Mouse (Mus musculus): ENCODE results near the gene Tcf3. TPM values are rescaled to one million over a fixed set of nuclear protein-coding genes. Genes with fewer than 3 reads are reported as not detected.
A peak's percentile ranks its signal among the peaks of the same experiment; 100 is the strongest.

The Tcf3 gene
- total RNA-seq, 2 experiments from 2014 or later, result 33.8 to 48.4 TPM

DNA sequence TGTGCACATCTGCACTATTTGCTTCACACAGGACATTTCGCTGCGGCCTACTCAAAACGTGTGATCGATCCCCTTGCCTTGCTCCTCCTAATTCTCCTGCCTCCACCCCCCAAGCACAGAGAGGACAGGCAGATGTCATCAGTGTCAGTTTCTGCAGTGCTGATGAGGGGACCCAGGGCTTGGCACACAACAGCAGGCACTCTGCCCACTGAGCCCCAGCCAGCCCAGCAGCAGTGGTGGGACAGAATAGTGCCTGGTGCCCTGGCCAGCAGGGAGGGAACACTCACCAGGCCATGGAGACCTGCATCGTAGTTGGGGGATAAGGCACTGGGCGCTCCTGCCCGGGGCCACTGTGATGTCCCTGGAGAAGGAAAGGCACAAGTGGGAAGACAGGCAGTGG is 17.9 kb downstream of the Tcf3 start:
- ATAC-seq (replicated peaks; ENCODE audit: poor library complexity, severe bottlenecking), result no peak

DNA sequence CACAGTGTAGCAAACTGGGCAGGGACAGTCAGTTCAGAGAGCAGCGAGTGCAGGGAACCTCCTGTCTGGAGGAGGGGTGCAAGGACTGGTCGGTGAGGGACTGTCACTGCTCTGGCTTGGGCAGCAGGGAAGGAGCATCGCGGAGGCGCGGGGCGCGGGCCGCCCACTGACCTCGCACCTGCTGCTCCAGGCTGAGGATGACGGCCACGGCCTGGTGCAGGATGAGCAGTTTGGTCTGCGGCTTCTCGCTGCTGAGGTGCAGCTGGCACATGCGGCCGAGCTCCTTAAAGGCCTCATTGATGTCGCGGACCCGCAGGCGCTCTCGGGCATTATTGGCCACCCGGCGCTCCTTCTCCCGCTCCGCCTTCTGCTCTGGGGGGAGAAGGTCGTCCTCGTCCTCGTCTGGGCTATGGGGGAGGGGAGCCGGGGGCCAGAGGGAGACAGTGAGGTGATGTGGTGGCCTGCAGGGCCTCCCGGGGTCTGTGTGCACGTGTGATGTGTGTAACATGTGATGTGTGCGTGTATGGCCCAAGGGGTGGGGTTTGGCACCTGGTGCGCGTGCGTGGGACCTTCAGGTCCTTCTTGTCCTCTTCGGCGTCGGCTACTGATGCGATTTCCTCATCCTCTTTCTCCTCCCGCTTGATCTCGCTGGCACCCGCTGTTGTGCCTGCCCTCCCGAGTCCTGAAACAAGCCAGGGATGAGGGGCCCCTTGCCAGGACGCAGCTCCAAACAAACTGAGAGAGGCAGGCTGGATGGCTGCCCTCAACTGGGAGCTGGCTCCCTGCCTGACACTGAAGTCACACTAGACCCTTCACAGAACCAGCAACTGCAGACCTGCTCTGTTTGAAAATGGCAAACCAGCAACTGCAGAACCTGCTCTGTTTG is 20.5 kb downstream of the Tcf3 start:
- no peak for ATAC-seq (replicated peaks; ENCODE audit: poor library complexity, severe bottlenecking)

DNA sequence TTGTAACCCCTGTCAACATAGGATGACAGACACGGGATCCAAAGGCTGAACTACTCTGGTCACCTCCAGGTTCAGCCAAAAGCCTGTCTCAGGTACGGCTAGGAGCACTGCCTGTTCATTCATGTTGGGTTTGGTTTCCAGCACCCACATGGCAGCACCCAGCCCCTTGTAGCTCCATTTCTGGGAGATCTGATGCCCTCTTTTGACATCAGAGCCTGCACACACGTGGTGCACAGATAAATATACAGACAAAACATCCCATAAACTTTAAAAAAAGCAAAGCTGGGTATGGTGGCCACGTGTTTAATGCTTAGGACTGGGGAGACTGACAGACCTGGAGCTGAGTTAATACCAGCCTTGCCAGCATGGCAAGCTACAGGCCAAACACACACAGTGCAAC is 25.5 kb downstream of the Tcf3 start:
- no peak for ATAC-seq (replicated peaks; ENCODE audit: poor library complexity, severe bottlenecking)

DNA sequence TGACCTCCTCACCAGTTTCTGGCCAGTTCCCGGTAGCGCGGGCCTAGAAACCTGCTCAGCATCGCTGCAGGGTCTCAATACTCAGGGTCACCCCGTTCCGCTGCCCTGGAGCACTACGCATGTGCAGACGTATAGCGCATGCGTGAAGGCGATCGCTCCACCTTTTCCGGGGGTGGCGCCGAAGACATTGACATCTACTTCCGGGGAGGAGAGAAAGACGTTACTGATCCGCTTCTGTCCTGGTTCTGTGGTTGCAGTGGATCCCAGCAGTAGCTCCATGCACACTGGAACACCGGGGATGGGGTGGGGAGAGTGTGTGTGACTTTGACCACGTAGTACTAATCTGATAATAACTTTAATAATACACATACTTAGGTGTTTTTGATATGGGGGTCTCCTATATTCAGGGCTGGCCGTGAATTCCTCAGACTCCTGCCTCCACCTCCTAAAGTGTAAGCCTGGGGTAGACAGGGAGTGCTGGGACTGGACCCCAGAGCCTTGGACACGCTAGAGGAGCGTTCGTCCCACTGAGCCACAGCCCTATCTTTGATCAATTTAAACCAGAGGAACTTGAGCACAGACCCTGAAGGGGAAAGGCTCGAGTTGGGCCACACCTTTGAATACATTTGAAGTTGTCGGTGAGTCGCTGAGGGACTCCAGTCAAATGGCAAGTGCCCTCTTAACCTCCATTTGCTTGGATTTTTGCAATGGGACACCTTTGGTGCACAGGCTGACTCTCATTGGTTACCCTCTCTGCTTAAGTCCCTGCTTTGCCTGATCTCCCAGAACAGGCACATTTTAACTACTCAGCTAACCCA is 26.6 kb downstream of the Tcf3 start, which contains the start of gene Uqcr11:
TSS of gene Uqcr11 (minus strand) at position 147 of the 818 bp plus-strand sequence.
- ATAC-seq (replicated peaks; ENCODE audit: poor library complexity, severe bottlenecking), result peak; percentile 75

DNA sequence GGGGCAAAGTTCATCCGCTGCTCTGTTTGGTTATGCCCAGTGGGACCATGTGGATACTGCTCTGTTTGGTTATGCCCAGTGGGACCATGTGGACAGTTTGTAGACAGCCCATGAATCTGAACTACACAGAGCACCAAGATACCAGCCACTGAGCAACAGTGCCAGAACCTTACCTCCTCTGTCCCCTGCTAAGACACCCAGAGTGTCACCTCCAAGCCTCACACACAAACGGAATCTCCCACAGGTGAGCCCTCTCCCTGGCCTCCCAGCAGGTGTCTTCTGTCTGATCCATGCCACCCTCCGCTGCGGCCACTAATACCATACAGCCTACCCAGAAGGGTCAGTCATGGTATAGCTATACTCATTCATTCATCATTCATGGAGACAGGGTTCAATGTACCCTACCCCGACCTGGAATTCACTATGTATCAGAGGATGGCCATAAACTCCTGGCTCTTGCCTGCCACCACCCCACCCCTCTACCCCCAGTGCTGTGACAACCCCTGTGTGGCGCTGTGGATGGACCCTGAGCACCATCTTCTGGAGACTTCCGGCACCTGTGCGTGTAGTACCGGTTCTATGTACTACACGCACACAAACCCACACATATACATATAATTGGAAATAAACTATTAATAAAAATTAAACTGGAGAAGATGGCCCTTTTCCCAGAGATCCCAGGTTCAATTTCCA is 27.8 kb downstream of the Tcf3 start:
- no peak for ATAC-seq (replicated peaks; ENCODE audit: poor library complexity, severe bottlenecking)

DNA sequence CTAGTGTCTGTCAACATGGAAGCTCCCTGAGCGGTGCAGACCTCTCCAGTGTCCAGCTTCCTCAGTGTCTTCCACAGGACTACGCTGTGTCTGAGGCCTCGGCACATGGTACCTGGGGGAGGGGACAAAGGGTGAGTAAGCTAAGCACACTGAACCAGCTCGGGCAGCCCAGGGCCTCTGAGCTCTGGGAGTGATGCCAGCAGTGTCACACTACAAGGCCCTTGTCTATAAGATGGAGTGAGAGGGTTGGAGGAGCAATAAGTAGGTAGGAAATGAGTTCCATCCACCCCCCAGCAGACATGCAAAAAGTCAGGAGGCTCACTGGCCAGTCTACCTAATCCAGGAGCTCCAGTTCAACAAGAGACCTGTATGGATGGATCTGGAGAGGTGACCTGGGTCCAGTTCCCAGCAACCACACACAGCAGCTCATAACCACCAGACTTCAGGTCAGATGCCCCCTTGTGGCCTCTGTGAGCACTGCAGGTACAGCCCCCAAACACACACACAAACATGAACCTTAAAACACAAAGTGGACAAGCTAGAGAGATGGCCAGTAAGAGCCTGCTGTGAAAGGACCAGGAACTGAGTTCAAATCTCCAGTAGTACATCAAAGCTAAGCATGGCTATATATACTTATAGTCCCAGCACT is 30.3 kb downstream of the Tcf3 start:
- ATAC-seq (replicated peaks; ENCODE audit: poor library complexity, severe bottlenecking), result no peak

DNA sequence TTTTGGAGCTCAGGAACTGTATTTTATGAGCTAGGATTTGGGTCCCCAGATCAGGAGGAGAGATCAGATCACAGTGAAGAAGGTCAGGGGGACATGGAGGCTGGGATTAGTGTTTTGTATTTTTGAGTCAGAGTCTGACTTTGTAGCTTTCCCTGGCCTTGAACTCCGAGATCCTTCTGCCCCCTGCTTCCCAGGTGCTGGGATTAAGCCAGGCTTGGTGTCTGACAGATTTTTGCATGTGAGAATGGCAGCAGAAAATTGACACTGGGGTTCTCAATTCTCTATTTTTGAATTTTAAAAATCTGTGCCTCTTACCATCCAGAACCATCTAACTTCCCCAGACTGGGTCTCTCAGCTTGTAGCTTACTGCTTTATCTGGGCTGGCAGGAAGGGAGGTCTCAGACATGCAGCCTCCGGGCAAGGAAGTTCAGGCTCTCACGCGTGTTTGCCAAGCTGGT is 32.7 kb downstream of the Tcf3 start:
- no peak for ATAC-seq (replicated peaks; ENCODE audit: poor library complexity, severe bottlenecking)

DNA sequence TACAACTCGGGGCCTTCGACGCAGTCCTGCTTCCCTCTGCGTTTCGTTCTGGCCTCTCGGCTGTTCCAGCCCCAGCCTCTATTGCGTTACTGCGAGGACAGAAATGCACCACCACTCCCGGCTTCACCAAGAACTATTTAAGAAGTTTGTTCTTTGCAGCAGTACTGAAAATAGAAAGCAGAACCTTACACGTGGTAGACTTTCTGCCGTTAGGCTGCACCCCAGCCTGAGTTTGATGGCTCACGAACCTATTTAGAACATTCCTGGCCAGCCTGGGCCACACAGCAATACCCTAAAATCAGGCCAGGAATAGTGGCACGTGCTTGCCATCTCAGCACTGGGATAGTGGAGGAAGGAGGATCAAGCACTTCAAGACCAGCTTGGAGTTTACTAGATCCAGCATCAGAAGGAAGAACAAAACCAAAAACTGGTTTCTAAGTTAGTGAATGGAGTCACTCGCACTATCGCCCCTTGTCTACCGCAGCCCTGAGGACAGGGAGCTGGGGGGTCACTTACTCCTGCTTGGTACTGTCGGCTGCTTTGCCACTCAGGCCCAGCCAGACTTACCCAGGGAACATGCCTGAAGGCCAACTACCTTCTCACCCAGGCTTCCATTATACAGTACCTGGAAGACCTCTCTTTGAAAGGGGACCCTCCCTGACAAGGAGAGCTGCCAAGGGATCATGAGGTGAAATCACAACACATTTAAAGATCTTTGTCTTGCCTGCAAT is 33.3 kb downstream of the Tcf3 start:
- peak; percentile 14 for ATAC-seq (replicated peaks; ENCODE audit: poor library complexity, severe bottlenecking)

DNA sequence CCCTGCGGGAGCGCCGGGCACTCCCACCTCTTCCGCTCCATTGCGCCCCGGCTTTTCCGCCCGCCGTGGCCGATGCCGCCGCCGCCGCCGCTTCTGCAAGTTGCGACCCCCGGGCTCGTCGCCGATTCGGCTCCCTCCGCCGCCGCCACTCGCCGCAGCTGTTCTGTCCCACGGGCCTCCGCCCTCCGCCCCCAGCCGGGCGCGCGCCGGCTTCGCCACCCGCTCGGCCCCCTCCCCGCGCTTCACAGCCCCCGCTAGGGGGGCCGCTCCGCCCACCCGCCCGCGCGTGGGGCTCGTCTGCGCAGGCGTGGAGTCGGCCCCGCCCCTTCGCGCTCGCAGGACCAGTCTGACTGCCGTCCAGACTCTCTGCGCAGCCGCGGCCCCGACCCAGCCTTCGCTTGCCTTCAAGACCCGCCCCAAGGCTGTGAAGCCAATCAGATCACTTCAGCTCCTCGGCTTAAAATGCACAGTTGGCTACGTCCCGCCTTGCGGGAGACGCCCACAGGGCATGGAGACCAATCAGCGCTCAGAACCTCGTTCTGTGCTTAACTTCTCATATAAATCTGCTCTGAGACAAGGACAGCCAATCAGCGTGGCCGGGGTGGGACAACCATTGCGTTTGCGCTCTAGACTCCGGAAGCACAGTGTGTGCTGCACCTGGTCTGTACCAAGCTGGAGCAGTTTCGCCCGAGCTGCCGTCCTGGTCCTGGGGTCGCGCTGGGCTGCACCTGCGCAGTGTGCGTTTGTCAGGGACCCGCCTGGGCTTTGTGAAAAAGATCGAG is 34.1 kb downstream of the Tcf3 start, which contains the start of gene Mbd3:
TSS of gene Mbd3 (minus strand) at position 360 of the 782 bp plus-strand sequence.
- peak; percentile 80 for ATAC-seq (replicated peaks; ENCODE audit: poor library complexity, severe bottlenecking)

DNA sequence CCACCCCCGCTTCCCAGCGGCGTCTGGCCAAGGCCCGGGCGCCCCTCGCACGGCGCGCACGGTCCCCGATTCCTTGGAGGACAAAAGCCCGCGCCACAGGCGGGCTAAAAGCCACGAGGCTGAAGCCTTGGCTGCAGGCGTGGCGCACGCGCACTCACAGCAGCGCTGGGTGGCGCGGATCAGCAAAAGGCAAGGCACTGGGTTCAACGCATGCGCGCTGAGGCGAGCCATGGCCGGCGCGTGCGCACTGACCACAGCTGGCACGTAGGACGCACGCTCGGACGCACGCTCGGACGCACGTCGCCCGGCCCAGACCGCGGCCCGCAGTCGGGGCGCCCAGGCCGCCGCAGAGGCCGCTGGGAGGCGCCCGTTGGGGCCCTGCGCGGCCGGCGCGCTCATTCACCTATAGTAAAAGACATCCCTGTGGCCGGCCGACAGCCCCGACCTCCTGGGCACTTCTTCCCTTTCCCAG is 34.7 kb downstream of the Tcf3 start:
- ATAC-seq (replicated peaks; ENCODE audit: poor library complexity, severe bottlenecking), result peak; percentile 42

DNA sequence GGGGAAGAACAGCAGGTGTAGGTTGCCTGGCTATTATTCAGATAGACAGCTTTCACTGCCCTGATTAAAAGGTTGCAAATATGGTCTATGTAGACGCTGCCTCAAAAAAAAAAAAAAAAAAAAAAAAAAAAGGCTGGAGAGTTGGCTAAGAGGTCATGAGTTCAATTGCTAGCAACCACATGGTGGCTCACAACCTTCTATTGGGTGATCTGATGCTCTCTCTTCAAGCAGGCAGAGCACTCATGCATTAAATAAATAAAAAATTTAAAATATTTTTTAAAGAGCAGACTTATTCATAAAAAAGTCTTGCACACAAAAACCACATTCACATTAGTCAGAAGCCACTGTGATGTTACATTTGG is 35.3 kb downstream of the Tcf3 start:
- no peak for ATAC-seq (replicated peaks; ENCODE audit: poor library complexity, severe bottlenecking)

DNA sequence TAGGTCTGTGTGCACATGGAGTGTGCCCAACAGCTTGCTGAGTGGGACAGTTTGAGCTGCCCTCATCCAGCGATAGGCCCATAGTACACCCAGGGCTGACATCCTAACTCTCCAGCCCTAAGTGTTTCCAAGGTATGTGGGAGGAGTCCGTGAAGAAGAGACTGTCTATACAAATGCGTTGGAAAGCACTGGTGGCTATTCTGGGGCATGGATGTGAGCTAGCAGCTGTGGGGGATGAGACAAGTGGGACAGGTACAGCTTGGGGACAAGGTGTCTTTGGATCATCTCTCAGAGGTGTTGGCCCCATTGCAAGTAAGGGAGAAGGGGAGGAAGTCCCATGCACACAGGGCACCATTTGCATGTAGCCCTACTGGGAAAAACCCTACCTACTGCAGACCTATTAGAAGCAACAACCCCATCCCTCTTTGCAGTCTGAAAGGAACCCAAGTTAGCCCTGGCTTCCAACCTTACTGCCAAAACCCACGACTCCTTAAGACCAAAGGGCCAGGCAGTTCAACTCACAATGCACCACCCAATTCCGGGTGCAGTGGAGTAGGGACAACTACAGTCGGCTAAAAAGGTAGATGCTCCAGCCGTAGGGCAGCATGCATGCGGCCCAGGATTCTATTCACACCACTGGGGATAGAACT is 35.8 kb downstream of the Tcf3 start:
- ATAC-seq (replicated peaks; ENCODE audit: poor library complexity, severe bottlenecking), result no peak

DNA sequence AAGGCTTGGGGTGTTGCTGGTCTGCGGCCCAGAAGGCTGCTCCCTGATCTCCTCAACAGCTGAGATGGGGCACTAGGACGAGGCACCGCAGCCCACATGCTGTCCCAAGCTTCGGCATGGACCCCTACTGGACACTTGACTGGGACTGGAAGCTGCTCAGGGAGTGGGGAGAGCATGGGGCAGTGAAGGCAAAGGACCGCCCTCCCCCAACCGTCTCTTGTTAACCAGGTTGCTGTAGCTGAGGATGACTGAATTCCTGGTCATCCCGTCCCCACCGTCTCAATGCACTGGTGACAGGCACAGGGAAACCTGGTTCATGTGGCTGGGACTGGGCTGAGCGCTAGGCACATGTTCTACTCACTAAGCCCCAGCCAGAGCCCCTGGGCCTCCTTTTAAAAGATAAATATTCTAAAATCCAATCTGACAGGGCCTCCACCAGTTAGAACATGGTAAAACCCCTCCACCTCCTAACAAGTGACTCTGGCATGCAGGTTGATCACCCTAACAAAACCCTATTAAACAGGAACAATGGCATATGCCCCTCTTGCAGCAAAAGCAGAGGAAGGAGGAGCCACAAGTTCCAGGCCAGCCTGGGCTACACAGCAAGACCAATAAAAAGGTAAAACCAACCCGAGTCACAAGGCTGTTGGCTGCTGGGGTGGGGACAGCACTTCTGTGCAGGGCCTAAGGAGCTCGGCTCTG is 36.5 kb downstream of the Tcf3 start:
- no peak for ATAC-seq (replicated peaks; ENCODE audit: poor library complexity, severe bottlenecking)

DNA sequence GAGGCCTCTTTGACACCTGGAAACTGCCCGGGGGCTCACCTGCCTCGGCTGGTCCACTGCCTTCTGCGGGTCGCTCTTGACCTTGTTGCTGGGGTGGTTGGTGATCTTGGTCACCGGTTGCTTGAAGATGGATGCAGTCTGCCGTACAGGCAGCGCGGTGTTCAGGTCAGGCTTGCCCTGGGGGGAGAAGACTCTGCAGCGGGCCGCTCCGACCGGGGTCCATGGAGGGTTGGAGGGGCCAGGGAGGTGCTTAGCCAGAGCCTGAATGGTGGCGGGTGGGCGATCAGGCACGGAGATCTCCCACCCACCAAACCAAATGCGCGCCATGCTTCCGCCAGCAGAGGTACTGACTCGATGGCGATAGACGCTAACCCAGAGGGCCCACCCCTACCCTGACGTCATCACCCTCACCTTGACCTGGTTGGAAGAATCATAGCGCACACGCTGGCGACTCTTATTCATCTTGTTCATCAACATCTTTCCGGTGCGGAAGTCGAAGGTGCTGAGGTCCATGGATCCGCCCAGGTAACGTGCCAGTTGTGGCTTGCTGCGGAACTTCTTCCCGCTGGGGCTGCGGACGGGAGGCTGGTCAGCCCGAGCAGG is 38.3 kb downstream of the Tcf3 start:
- no peak for ATAC-seq (replicated peaks; ENCODE audit: poor library complexity, severe bottlenecking)

DNA sequence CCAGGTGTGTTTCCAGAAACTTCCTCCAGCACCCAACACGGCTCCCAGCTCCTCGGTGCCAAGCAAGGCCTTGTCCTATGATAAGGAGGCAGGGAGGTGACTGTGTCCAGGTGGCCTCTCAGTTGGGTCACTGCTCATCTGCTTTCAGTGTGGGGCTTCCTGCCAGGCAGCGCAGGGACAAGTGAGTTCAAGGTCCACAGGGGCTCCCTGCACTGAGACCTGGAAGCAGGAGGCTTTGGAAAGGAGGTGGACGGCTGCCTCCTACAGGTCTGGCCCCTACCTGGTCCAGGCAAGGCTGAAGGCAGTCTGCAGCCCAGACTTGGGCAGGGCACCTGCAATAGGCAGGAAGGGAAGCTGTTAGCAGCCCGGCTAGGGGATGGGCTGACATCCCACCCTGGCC is 40.8 kb downstream of the Tcf3 start:
- no peak for ATAC-seq (replicated peaks; ENCODE audit: poor library complexity, severe bottlenecking)

DNA sequence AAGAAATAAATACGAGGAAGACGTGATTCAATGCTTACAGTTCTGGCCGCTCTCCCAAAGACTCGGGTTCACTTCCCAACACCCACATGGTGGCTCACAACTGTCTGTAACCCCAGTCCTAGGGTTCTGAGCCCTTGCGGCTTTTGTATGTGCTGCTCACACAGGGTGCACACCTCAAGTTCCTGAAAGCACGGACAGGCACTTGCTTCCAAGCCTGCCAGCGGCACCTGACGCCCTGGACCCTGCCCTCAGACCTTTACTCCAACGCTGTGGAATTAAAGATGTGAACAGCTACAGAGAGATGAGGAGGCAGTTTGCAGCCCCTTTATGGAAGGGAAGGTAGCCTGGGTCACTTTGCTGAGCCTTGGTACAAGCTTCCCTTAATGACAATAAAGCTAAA is 42.8 kb downstream of the Tcf3 start:
- no peak for ATAC-seq (replicated peaks; ENCODE audit: poor library complexity, severe bottlenecking)

DNA sequence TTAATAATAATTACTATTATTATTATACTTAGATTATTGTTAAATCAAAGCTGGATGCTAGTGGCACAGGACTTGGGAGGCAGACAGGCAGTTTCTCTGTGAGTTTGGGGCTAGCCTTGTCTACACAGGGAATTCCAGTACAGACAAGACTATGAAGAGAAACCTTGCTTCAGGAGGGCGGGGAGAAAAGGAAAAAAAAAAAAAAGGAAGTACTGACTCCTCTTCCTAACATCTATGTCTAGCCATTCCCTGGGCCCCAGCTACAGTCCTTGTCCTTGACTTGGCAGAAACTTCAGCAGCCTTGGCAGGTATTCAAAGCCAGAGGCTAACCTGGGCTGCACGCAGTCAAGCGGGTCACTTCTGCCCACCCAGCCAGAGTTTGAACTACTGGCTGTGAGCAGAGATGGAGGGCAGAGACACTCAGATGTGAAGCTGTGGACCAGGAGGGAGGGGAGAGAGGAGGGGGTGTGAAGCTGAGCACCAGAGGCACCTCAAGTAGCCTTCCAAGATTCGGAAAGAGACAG is 44.2 kb downstream of the Tcf3 start:
- ATAC-seq (replicated peaks; ENCODE audit: poor library complexity, severe bottlenecking), result no peak

Data from granulocyte monocyte progenitor cell, adult 5-6 weeks (primary cell).